Mouse (Mus musculus): ENCODE measurements at regions not wholly inside any gene's neighbourhood (a gene's known extent, or its start where the extent isn't known, plus 50 kb on each side); places are given as distances from the start of the nearest gene placed in this dataset.

DNA sequence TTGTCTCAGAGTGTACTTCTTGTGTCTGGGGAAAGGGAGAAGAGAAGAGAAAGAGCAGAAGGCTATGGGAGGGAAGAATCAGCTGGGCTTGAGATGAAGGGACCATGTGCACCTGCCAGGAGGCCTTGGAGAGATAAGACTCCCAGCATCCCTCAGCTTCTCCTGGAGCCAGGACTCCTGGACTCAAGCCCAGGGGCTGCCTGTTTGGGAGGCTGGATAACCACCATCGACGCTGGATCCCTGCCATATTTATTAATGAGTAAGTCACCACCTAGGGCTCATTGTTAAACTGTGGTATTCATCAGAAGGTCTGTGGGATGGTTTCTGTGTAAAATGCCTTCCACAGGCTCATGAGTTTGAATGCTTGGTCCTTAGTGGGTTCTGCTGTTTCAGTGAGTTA, 240.7 kb downstream of the Rps15a start:
- no peak for DNase-seq (ENCODE audit: low read depth, low spot score)

DNA sequence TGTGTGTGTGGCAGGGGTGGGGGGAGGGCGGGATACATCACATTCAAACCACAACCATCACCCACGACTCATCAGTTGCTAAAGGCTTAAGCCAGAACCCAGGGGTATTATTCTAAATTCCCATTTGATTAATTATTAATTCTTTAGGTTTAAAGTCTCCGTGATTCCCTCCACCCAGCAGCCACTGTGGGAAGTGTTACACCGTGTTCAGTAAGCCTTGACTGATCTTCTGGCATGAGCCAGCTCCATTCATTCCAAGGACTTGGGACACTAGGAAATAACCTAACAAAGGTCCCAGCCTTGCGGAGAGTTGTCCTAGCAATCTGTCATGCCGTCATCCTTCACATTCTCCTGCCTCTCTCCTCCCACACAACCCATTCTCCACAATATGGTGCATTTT, 256.6 kb downstream of the Rps15a start:
- DNase-seq (ENCODE audit: low read depth, low spot score): no peak

DNA sequence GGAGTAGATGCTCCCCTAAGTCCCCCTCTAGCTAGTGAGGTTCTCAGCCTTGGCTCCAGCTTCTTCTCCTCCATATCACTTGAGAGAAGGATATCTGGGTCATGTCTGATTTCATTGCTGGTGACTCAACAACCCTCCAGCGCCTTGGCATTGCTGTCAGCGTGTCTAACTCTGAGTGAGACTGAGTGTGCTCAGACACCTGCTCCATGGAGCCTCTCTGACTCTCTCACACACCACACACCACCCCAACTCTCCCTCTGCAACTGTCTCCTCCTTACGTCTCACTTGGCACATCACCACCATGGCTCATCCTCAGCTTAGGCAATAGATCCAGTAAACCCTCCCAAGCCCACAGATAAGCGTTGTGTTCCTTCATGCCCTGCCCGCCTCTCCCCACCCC, 260.0 kb downstream of the Rps15a start:
- DNase-seq (ENCODE audit: low read depth, low spot score): no peak

DNA sequence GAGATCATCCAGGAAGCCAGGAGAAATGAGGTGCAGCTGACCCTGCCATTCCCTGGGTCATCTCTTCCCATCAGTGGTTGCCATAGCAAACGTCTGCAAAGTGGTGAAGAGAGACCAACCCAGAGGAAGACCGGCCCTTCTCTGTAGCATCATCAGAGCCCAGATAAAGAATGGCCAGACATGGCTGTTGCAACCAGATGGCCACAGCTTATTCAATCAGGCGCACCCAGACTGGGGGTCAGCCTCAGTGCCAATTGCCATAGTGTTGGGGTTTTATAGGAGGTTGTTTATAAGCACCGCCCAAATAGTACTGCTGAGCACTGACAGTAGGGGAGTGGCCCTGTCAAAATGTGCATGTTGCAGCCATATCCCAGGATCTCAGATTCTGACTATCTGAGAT, 262.3 kb downstream of the Rps15a start:
- no peak for DNase-seq (ENCODE audit: low read depth, low spot score)

DNA sequence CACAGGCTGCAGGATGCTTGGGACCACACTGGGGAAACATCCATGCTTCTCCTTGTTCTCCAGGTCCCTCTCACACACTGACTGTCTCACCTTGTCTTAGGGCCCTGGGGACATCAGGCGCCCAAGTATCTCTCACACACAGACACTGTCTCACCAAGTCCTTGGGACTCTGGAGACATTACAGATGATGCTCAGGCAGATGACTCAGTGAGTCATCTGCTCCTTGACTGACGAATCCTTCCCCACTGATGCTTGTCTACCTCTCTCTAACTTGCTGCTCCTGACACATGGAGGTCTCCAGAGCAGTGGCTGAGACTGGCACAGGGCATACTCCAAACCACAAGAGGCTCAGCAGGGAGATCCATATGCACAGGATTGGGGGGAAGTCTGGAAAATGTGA, 263.1 kb downstream of the Rps15a start:
- DNase-seq (ENCODE audit: low read depth, low spot score): no peak

DNA sequence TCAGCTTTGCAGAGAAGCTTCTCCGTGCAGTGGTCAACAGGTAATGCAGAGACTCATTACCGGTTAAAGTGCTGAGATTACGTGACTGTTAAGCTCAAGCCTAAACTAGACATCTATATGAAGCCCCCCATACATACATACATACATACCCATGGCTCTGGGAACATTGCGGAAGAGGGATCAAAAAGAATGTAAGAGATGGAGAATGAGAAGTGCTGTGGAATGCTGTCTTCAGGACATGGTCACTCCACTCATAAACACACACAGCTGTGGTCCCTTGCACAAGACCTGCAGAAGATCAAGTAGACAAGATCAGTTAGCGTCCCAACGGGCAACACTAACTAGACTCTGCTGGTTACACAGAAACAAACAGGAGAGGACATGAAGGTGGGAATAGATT, 265.2 kb downstream of the Rps15a start:
- no peak for DNase-seq (ENCODE audit: low read depth, low spot score)

DNA sequence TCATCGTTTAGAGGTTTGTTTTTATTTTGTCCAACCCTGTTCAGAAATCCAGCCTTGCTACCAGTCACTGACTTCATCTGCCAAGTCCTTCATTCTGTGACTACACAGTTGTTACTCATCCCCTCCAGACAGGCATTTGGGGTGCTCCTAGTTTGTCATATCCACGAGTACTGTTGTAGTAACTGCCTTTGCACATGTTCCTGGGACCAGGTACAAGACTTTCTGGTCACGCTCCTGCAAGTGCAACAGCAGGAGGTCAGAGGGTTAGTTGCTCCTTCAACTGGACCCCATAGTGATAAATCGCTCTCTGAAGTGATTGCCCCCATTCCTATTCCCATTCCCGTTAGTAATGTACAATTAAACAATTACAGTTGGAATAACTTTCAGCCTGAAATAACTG, 269.9 kb downstream of the Rps15a start:
- no peak for DNase-seq (ENCODE audit: low read depth, low spot score)

DNA sequence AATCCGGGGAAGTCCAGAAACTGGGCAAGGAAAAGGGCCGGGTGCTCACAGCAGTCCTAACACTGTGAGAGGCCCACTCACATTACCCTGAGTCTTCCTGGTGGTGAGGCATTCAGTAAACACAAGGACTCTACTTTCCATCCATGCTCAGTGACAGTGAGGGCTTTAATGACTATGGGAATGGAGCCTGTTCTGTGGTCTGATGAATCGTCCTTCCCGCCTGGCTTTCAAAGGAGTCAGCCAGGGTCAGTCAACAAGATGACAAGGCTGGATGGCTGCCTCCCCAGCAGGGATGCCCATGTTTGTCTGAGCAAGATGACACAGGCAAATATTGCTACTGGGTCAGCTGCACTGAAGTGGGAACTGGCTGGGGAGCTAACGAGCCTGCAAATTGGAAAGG, 273.2 kb downstream of the Rps15a start:
- DNase-seq (ENCODE audit: low read depth, low spot score): no peak

DNA sequence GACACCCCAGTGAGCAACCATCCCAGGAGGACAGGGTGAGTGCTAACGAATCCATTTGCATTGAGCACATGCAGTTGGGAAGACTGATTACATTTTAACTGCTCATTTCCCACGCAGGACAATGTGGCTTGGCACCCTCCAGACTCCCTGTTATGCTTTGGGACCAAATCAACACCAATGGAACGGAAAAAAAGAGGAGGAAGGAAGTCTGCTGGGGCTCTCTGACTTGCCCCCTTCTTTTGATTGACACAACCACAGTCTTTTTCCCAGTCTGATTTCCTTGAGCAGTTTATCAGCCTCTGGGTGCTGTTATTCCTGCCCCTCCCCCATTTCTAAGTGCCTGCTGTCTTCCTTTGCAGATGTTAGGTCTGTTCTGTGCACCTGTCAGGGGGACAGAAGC, 321.0 kb downstream of the Rps15a start:
- DNase-seq (ENCODE audit: low read depth, low spot score): no peak

DNA sequence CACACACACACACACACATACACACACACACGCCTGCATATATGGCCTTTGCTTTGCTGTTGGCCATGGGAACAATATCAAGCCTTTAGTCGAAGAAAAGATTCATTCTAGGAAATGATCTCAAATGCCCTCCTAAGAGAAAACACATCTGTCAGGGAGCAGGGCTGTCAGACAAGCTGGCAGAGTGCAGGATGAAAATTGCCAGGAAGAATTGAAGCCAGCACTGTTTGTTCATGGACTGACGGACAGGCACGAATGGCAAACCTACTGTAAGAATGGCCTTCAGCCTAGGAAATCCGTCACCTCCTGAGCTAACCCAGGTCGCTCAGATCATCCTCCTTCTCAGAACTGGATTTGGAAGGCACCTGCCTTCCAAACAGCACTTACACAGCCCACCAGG, 322.0 kb downstream of the Rps15a start:
- DNase-seq (ENCODE audit: low read depth, low spot score): no peak

DNA sequence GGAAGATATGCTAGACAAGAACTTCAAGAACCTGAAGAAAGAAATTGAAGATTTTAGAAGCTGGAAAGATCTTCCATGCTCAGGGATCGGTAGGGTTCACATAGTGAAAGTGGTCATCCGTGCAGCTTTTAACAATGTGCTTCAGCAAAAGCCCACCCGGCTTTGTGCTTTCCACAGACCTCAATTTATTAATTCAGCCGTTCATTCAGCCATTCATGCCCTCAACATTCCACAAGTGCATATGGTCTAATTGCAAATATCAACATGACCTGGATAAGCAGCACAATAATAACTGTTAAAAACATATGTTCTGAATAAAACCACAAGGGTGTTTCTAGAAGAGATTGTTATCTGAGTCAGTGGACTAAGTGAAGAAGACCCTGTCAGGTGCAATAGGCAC, 323.5 kb downstream of the Rps15a start:
- DNase-seq (ENCODE audit: low read depth, low spot score): no peak

DNA sequence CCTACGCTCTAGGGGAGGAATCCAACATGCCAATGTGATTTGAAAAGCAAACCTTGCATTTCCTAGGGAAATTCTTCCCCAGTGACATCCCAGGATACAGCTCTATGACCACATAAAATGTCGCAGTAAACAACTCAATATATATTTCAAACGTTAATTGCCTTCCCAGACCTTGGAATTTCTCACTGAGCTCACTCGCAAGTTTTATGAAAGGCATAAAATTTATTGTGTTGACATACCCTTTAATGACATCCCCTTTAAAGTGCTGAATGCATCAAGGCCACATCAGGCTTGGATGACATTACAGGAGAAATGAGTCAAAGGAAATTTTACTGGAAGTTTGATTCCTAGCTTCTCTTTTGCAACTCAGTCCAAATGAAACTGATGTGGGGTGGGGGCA, 337.0 kb downstream of the Rps15a start:
- DNase-seq (ENCODE audit: low read depth, low spot score): no peak

DNA sequence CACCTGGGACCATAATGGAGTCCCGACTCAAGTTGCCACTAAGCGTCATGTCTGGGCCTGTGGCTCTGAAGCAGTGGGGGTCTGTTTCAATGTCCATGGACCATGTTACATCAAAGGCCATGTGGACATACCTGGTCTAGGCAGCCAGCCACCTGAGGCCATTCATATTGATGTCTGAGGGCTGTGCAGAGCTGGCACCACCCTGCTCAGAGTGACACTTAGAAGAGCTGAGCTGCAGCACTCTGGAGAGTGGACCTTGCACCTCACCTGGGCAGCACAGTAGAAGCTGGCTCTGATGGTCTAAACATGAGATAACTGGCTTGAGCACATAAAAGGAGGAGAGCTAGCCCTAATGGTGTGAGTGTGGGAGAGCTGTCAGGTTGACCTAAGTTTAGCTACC, 338.1 kb downstream of the Rps15a start:
- DNase-seq (ENCODE audit: low read depth, low spot score): no peak

DNA sequence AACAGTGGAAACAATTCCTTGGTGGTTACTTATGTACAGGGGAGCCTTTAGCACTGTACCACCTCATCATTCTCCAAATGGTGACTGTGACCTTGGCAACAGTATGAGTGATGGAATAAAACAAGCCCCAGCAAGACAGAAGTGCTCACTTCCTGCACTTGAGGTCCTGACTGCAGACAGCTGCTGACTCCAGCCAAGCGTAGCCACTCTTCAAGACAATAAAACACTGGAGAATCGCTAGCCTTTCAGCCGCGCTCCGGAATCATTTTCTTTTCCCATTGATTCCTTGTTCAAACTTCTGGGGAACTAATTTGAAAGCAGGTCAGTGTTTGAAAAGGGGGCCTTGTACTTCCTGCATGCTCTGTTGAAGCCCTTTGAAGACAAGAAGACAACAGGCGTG, 344.2 kb downstream of the Rps15a start:
- no peak for DNase-seq (ENCODE audit: low read depth, low spot score)

DNA sequence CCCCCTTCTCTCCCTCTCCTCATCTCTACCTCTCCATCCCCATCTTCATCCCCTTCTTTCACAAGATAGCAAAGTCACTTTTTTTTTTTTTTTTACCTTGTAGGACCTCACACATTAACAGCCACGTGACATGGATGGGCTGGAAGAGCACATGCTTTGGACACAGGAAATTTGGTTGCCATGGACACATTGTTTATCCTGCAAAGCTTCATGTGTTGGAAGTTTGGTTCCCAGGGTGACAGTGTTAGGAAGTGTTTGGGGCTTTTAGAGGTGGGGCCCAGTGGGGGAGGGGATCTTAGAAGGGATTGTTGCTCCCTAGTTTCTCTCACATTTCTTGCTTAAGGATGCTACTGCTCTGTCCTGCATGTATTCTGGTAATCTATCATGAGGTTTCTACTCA, 356.5 kb downstream of the Rps15a start:
- DNase-seq (ENCODE audit: low read depth, low spot score): no peak

DNA sequence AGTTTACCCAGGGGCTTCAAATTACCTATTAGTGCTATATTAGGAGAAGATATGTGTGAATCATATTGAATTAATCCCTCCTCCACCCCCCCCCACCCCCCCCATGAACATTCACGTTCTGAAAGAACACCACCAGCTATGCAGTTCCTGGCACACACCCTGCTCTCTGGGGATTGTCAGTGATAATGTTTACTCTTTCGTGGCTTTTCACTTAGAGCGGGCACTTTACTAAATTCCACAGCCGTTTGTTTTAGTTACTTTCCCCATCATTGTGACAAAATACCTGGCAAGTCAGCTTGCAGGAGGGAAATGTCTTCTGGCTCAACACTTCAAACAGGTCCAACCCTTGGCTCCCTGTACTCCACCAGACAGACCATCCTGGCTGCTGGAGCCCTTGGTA, 359.0 kb downstream of the Rps15a start:
- no peak for DNase-seq (ENCODE audit: low read depth, low spot score)

DNA sequence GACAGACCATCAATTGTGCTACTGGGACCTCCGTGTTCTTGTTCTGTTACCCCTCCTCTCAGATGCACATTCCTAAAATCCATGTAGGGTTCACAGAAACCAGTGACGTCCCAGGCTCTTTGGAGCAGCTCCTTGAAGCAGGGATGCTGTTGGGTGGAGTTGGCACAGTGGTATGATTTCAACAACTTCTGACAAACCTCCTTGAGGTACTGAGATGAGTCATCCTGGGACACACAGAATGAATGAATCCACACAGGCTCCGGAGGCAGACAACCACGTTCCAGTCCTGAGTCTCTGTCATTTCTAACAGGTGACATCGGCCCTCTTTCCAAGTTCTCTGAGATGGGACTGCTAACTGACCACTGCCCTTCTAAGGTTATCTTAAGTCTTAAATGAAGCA, 360.2 kb downstream of the Rps15a start:
- DNase-seq (ENCODE audit: low read depth, low spot score): no peak

DNA sequence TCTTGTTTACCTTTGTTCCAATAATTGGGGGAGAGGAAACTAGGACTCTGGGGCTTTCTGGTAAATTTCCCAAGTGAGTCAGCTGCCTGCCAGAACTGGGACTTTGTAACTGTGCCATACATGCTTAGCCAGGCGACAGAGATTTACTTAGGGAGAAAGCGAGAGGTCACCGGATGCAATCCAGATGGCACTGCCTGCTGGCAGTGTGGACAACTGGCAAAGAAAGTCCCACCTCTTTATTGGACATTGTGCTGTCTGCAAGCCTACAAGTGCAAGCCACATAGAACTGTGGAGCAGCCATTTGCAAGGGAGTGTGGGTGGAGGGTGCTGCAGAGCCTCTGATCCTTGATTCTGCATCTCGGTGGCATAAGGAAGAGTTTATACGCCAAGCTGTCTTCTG, 362.7 kb downstream of the Rps15a start:
- no peak for DNase-seq (ENCODE audit: low read depth, low spot score)

DNA sequence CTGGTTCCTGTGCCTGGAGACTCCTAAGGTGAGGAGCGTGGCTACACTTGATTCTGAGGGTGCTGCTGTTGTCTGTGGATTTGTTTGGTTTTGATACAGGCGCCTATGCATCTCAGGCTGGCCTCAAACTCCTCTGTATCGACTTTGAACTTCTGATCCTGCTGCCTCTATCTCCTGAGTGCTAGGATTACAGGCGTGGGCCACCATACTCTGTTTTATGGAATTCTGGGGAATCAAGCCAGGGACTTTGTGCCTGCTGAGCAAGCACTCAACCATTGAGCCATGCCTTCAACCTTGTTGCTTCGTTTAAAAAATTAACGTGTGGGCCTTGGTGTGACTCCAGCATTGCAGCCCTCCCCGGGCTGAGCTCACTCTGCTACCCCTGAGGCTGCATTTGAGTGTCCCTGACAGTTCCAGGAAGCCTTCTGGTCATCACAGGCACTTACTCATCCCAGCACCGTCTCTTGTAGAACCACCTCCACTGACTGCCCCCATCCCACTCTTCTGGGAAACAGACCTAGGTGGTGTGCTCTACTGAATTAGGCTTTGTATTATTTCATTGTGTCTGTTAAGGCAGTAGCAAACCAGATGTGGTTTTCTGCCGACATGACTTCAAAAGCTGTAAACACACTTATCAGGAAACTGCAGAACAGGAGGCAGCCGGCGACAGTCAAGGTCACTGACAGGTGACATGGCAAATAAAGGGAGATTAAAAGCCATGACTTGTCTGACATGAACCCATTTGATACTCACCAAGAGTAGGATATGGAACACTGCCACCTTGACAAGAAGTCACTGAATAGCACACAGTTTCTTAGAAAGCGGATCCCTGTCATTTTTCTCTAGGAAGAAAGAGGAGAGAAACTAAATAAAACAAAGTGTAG, 363.4 kb downstream of the Rps15a start:
- DNase-seq (ENCODE audit: low read depth, low spot score): no peak

DNA sequence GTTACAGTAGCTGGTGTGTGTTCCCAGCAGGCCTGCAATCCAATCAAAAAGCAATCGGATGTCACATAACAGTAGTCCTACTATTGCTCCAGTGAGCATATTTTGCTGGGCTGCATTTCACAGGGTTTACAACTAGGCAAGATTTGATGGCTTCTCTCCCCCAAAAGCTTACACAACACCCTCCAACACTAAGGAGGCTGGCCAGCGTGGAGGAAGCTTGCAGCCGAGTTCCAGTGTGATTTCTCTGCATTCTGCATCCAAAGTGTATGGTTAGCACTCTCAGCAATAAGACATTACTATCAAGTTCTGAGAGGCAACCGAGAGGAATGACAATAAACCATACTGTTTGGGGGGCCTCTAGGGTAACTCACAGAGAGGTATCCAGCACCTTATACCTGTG, 367.2 kb downstream of the Xylt1 start:
- DNase-seq (ENCODE audit: low read depth, low spot score): no peak

DNA sequence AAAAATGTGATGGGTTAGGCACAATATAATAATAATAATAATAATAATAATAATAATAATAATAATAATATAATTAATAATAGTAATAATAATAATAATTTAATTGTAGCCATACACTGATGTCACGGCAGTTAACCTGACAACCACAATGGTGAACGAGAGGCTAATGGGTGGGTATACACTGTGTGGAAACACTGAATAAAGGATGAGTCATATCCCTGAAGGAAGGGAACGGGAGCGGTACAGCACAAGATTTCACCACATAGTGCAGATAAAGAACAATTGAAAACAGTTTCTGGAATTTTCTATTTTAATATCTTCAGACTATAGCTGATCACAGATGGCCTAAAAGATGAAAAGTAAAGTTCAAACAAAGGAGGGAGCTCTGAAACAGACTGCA, 365.6 kb downstream of the Xylt1 start:
- DNase-seq (ENCODE audit: low read depth, low spot score): no peak

DNA sequence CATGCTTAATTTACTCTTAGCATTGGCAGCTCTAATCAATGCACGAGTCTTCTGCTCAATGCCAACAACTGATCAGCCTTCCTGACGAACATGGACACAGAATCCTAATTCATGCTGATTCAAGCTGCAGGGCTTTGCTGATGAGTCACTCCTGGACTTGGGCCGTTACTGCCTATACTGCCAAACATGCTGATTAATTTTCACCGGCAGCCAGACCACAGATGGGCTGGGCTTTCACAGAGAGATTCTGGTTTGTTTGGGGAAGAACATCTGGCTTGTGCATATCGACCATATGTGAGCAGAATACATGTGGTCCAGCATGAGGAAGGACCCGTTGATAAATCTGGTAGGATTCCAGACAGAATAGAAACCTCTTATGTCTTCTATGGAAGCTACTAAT, 358.9 kb downstream of the Xylt1 start:
- DNase-seq (ENCODE audit: low read depth, low spot score): no peak

DNA sequence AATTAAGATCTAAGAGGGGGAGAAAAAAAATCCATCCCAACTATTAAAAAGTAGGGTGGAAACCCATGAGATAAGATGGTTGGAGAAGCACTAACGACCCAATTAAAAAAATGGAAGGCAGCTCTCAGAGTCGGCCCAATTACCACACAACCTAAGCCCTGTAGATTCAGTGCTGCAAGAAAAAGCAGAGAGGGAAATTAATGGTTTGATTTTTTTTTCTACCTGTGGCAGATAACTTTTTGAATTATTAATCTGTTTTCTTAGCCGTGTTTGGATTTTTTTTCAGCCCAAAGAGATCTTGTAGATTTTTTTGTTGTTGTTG, 354.9 kb downstream of the Xylt1 start:
- no peak for DNase-seq (ENCODE audit: low read depth, low spot score)

DNA sequence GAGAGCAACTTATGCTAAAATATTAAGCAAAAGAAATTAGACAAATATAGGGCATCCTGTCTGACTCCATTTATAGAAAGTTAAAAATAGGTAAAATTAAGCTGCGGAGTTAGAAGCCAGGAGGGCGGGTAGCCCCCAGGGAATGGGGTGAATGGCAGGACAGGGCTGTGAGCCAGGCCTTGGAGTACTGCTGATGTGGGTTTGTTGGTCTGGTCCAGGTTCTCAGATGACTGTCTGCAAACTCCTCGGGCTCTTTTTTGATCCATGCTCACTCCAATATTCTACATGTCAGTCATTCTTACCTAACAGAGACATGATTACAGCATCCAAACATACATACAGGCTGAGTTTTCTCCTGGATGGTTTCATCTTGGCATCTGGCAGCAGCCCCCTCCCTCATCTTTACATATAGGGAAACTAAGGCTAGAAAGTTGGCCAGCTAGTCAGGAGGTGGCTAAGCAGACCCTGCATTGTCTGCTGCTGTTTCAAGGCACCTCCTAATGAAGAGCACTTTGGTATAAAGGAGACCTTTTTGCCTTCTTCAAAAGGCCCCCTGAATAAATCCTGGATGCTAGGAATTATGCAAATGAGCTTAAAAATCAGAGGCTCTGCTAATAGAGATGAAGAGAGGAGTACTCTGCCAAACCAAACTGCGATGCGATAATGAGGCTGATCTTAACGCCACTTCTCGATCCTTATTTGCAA, 354.4 kb downstream of the Xylt1 start:
- no peak for DNase-seq (ENCODE audit: low read depth, low spot score)

Measured in ZHBTc4 (cell line).